Mouse (Mus musculus) cerebellum, adult 9-11 months (tissue): ENCODE measurements around the gene Abl1.
"Not testable (repeated sequence)": the region's sequence is repeated elsewhere in the genome, so short reads cannot be mapped to it uniquely, and the experiment has no call there.

Experiments used
- DNase-seq: peaks from one replicate; pipeline ENCODE4 v3.0.0; 2022

Gene Abl1

DNA sequence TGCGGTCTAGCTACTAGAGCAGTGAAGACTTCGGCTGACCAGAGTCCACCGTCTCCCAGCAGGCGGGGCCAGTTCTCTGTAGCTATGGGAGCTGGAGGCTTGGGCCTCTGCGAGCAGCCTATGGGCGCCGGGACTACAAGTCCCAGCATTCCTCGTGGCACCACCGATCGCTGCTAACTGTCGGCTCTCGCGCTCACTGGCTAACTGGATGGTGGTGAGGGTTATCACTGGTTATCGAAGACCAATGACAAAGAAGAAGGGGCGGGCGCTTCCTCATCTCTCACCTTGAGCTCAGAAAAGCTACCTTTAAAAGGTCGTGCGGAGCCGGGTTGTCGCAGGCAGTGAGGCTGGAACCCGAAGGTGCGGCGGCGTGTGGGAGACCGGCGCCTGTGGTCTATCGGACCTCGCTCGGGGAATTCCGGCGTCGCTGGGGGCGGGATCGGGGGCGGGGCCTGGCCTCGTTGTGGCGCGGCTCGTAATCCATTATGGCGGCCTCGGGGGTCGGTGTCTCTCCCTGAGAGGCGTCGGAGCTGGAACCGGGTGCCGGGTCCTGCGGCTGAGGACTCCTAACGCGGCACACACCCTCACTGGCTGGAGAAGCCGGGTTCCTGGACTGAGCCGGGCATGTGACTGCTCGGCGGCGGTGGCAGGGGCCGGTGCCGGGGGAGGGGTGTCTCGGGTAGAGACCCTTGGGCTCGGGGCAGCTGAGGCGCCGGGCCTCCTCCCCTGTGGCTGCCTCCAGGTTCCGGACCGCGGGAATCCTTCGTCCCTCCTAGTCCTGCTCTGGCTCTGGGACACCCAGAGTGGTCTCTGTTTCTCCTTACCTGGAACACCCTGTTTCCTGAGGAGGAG is at the start of gene Abl1:
Gene Abl1 (plus strand): TSS at position 303 of the 852 bp plus-strand sequence.
- peak; percentile 97 for DNase-seq

DNA sequence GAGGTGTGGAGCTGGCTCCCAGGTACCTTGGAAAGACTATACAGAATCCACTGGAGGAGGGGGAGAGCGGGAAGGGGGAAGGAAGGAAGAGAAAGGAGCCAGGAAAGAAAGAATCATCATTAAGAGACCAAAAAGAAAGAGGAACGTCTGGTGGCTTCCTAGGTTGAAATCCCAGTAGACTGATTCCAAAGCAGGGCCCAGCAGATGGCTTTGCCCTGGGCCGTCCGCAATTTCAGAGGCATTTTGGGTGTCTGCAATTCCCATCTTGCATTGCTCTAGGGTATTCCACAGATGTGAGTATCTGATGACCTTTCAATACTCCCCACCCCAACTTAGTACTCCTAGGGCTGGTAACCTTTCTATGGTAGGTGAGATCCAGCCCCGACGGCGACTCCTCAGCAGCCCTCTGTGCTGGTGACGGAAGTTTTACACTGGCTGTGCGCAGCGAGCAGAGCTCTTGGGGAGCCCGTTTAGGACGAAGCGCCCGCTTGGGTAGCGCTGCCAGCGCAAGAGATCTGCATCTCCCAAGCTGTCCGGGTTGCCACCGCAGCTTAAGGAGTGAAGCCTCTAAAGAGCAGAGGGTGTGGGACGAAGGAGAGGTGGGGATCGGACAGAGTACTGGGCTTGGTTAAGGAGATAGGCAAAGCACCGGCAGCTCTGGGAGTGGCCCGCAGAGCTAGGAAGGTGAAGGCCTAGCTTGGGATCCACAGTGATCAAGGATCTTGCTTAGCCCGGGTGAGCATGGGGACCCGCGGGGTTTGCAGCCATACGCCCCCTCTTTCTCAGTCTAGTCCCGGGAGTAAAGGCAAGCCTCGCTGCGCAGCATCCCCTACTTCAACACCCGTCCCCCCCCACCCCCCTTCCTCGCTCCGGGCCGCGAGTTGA is 49.4 kb upstream of the Abl1 start:
- no peak for DNase-seq

DNA sequence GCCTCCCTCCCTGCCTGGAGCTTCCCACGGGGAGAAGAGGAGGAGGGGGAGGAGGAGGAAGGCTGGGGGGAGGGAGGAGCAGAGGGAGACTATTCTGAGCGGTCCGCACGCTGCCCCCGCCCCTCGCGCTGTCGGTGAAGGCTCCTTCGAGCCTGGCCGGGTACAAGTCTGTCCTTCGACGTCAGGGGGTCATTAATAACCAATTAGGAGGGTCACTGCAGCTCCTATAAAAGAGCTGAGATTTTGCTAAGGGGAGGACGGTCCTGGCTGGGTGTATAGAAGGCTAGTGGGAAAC is 48.8 kb upstream of the Abl1 start:
- no peak for DNase-seq

DNA sequence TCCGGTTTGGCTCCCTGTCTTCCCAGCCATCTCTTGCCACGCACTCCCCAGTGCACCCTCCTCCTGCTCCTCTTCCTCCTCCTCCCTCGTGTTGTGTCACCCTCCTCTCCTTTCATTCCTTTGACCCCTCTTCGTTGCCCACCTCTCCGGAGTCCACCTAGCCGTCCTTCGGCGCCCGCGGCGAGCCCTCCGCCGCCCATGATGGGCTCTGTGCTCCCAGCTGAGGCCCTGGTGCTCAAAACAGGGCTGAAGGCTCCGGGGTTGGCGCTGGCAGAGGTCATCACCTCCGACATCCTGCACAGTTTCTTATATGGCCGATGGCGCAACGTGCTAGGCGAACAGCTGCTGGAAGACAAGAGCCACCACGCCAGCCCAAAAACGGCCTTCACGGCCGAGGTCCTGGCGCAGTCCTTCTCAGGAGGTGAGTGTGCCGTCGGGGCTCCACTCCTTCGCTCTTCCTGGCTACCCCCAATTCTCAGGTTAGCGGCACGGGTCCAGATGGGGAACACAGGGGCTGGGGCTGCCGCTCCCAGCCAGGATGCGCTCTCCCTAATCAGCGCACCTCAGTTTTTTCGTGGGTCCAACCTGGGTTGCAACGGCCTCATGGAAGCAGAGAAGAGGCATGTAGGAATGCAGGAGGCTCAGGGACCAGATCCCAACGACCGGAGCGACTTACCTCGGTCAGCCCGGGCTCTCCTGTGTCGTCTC is 48.1 kb upstream of the Abl1 start, which contains the start of gene Prdm12:
Gene Prdm12 (plus strand): TSS at position 137 of the 708 bp plus-strand sequence.
- no peak for DNase-seq

DNA sequence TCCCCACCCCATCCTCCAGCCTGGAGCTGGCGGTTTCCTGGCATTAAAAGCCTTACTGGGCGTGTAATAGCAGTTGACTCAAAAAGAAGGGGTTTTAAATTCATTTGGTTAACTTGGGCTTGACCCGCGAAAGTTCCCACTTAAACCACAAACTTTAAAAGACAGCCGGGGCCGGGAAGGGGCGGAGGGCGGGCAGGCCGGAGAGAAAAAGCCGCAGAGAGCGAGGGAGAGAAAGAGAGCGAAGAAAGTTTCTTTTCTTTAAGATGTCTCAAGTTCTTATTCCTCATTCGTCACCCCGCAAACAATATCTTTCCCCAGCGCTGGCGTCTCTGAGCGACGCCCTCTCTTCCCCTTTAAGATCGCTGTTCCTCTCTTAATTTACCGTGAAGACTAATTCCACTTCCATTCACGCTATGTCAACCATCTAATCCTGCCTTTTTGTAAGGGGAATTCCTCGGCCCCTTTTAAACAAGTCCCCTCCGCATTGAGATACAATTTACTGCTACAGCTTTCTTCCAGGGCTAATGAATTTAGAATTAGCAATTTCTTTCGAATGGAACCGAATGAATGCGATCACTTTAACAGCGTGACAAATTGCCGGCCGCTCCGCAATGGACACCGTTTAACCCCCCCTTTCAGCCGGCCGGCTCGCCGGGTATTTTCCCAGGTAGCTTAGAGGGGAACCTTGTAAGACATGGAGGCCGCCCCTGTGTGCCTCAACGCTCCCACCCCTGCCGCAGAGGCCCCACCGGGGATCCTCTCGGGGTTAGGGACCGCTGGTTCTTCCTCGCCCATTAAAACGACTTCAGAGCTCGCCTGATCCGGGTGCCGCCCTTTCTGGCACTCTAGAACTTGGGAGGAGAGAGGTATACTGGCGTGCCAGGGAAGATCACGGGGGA is 47.3 kb upstream of the Abl1 start:
- no peak for DNase-seq

DNA sequence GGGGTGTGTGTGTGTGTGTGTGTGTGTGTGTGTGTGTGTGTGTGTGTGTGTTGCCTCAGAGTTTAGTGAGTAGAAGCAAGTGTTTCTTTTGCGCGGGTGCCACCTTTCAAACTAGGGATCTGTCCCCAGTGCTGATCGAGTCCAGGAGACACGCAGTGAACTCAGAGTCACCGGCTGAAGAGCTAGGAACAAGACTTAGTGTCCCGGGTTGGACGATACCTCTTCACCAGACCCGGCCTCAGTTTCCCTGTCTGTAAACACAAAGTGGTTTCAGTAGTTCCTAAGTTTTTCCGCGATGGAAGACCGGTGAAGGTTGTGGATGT is 46.7 kb upstream of the Abl1 start:
- no peak for DNase-seq

DNA sequence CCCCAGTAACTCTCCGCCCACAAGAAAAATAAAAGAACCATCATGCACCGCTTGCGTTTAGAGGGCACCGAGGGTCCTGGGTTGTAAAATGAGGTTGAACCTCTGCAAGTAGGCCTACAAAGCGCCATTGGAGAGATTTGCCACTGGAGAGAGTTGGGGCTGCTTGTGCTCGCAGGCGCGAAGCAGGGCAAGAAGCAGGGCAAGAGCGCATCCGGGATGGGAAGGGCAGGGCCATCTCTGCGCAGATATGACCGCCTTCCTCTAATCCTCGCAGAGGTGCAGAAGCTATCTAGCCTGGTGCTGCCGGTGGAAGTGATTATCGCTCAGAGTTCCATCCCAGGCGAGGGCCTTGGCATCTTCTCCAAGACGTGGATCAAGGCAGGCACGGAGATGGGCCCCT is 46.2 kb upstream of the Abl1 start:
- no peak for DNase-seq

DNA sequence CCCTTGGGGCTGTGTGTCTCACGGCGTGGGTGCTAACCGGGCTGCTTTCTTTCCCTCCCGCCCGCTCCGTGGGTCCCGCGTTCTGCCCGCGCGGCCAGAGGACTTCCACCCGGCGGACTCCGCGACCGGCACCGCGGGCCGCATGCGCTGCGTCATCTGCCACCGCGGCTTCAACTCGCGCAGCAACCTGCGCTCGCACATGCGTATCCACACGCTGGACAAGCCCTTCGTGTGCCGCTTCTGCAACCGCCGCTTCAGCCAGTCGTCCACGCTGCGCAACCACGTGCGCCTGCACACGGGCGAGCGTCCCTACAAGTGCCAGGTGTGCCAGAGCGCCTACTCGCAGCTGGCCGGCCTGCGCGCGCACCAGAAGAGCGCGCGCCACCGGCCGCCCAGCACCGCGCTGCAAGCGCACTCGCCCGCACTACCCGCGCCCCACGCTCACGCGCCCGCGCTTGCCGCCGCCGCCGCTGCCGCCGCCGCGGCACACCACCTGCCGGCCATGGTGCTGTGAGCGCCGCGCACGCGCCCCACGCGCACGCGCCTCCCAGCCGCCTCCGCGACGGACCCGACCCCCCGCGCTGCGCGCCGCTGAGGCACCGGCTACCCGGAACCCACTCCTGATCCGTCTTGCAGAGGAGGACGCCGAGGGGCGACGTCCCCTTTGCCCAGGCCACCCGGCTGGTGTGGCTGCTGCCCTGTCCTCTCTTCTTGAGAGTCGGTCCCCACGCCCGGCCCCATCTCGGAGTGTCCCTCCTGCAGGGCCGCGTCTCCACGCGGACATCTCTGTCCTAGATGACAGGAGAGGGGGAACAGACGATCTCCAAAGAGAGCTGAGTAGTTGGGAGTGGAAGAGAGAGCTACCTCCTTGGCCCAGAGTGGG is 34.0 kb upstream of the Abl1 start:
- DNase-seq, result peak; percentile 28

DNA sequence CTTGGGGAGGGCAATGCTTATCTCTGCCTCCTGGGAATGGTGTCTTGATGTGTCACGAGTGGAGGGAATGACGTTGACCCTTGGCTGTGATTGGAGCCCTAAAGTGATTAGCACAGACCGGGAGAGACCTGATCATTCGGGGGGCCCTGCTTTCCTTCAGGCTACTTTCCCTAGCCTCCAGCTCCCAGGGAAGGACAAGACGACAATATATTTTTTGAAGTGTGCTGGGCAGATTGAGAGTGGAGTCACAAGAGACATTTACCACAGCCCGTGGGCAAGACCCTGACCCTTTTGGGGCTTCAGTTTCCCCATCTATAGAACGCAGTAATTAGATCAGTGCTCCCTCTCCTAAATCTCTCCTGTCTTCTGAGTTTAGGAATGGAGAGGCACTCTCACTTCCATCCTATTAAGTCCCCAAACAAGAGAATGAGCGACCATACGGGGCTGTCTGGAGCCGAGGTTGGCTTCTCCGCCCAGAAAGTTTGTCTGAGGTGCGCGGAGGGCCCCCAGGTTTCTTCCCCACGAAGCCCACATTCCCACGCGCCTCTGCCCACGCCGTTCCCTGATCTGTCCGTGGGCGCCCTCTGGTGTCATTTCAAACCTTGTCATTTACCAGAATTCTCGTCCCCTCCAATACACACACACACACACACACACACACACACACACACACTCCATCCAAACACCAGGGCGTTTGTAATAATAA is 33.2 kb upstream of the Abl1 start:
- DNase-seq, result no peak

DNA sequence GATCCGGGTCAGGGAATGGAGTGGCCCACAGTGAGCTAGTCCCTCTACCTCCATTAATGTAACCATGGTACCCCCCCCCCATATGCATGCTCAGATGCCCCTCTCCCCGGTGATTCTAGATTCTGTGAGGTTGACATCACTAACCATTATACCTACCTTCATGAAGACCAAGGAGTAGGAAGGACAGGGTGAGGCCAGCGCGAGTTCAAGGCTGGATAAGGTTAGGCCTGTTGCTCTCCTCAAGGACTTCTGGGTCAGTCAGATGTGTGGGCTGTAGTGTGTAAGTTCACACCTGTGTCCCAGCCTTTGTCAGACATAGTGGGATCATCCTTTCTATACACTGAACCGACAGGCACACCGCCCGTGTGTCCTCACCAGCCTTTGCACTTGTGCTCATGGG is 31.8 kb upstream of the Abl1 start:
- no peak for DNase-seq

DNA sequence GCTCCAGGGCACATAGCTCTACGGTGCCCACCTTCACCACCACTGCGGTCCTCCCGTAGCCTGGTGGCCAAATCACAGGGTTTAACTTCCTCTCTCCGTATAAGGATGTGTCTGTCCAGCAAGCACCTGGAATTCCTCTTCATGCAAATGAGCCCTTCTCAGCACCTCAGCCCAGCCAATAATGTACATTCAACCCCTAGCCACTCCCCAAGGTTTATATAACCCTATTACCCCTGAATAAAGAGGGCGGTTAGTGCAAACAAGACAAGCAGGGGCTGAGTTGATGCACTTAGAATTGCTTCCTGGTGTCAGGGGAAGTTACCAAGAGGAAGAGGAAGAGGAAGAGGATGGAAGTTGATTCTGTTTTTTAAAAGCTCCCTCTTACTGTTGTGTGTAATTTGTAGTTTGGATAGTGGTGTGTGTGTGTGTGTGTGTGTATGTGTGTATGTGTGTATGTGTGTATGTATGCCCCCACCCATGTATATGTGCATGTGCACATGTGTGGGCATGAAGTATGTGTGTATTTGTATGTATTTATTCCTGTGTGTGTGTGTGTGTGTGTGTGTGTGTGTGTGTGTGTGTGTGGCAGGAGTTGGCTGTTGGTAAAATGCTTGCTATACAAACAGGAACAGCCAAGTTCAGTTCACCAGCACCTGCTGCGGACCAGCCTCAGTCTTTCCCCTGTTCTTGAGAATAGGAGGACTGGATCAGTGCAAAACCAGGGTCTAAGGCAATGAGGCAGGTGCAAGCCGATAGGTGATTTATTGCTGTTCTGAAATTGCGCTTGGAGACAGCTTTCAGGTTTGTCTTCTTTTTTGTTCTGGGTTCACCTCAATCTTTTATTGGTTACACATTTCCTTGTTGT is 25.0 kb upstream of the Abl1 start:
- DNase-seq, result no peak

DNA sequence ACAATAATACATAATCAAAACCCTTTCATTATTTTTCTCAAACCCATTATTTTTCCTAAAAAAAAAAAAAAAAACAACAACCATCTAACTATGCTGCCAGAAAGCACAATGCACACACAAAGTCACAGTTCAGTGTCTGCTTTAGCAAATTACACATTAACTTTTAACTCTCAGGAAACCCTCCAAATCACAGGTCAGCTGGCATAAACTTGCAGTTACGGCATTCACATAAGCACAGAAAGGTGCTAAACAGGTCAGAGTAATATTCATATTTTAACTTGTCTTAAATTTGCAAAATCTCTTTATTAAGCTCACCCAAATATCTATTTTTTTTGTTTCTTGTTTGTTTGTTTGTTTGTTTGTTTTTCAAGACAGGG is 24.4 kb upstream of the Abl1 start:
- no peak for DNase-seq

DNA sequence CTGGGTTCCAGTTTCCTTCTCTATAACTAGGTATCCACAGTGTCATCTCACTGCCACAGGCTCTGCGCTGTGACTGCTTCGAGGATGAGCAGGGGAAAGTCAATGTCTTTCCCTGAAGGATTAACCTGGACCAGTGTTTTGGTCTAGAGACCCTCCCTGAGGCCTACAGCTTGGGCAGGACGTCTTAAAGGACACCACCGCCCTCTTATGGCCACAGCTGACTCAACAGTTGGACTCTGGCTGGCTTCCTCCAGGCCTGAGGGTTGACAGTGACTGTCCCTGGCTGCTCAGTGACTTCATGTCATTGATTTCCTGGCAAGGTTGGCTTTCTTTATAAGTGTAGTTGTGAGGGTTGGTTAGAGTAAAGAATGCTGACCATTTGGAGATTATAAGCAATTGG is 20.8 kb upstream of the Abl1 start:
- DNase-seq, result no peak

DNA sequence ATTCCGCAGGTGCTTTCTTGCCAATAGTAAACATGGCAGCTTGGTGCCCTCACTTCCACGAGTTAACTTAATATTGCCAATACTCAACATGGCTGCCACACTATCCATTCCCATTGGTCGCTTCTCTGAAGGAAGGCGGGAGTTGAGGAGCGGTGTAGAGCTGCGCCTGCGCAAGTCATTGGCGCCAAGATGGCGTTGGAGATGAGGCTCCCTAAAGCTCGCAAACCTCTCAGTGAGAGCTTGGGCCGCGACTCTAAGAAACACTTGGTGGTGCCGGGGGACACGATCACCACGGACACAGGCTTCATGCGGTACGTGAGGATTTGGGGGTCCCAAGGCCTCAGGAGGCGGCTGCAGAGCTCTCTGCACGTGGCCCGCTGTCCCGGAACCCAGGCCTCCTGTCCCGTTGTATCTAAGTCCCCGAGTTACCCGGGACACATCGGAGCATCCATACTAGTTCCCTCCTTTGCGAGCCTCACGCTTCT is 17.6 kb upstream of the Abl1 start, which contains the start of gene Exosc2:
Gene Exosc2 (plus strand): TSS at position 165 of the 485 bp plus-strand sequence.
- peak; percentile 95 for DNase-seq

DNA sequence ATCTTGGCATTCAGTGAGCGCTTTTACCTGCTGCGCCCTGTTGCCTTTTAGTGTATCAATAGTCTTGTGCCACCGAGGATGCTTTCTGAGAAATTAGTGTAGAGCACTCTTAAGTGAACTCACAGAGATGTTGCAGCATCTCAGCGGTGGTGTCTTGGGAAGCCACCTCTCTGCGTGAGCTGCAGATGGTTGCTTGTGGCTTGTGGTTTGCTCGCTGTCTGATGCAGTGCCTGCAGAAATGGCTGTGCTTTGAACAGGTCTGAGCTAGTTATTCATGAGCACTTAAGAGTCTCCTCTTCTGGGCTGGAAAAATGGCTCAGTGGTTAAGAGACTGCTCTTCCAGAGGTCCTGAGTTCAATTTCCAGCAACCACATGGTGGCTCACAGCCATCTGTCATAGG is 9.5 kb upstream of the Abl1 start:
- DNase-seq, result no peak

DNA sequence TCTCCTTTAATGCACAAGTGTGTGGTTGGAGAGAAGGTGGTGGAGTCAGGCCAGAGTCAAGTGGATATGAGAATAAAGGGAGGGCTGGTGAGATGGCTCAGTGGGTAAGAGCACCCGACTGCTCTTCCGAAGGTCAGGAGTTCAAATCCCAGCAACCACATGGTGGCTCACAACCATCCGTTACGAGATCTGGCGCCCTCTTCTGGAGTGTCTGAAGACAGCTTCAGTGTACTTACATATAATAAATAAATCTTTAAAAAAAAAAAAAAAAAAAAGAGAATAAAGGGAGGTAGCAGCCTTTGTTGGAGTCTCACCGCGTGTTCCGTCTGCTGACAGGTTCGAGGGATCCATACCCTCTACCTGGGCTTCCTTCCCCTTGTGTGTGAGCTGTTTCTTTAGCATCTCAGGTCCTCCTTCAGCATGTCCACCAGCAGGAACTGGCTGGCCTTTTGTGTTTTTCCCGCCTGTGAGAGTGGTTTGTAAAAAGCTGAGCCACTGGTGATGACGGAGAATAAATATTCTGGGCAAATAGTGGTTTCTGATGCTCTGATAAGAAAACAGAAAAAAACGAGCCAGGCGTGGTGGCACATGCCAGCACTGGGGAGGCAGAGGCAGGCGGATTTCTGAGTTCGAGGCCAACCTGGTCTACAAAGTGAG is 7.0 kb upstream of the Abl1 start:
- DNase-seq, result not testable (repeated sequence)

DNA sequence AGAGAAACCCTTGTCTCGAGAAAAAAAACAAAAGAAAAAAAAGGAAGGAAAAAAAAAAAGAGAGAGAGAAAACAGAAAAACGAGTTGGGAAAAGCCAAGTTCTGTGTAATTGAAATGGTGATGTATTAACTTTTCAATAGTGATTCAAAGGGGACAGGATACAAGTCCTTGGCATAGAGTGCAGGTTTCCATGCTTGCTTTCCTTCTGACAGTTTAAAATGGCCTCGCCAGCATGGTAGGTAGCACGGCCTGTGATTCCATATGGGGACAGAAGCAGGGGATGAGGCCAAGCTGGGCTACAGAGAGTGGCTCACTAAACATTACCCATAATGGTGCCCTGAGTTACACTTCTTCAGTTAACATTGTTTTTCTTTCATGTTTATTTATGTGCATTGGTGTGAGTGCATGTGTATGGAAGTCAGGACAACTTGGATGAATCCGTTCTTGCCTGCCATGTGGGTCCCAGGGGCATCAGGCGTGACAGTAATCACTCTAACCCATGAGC is 6.4 kb upstream of the Abl1 start:
- DNase-seq, result no peak

DNA sequence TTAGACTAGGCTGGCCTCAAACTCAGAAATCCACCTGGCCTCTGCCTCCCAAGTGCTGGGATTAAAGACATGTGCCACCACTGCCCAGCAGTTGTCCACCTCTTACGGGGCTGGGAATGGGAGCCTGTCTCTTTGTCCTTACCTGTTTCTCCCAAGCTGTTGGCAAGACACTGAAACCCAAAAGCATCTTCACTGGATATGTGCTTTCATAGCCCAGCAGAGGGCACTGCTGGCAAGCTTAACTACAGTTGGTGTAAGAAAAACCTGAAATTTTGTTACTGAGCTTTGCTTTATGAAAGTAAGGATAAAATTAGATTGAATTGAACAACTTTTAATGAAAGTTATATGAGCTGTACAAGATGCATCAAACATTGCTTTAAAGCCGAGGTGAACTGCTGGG is 4.5 kb upstream of the Abl1 start:
- peak; percentile 48 for DNase-seq

DNA sequence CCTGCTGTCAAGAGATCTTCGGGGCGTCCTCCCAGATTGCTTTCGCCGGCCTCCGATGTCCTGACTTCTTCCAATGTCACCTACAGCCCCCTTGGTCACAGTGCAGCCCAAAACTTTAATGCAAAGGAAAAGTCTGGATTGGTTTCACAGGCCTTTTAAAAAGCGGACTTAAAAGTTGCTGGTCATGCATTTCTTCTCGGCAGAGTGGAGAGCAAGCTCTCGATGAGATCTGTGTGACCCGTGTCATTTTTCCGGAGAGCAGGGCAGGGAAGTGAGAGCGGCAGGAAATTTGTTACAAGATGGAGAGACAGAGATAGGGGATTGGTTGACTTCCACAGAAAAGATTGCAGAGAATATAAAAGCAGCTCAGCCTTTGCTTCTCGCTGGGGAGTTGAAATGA is 869 bp downstream of the Abl1 start:
- peak; percentile 31 for DNase-seq
